Mouse (Mus musculus): ENCODE results near the gene Smc5.

- TF ChIP-seq CTCF (IDR thresholded peaks at IDR 0.05; ENCODE audit: control insufficient read depth, insufficient read depth, insufficient read length) (no peak), CEBPB (IDR thresholded peaks at IDR 0.05; ENCODE audit: low read depth) (no peak)
These were observed 84.0 kb downstream of the Smc5 start for GRCm38 (mm10) chr19:23189744-23190143.

Measured in C2C12 (cell line).